In genomic region chr11:54751502-54751901, GRCm38 (mm10) we compare ENCODE assay signal across 13 mouse cellular contexts. TPM values are rescaled to one million over a fixed set of nuclear protein-coding genes. Genes with fewer than 3 reads are reported as not detected.
DNase-seq lines count a peak whose midpoint lies in the region; ATAC-seq and TF ChIP-seq lines count a peak whose summit lies in the region.
"Had no signal": no experiment of that assay in that cellular context is flagged by ENCODE, and none has a peak within 500 bp of the region (broad histone marks: within the 10 kb centered on the region; RNA-seq: fewer than 3 reads in every experiment).

No protein-coding gene starts in this region.

- H3K4me2 ChIP-seq in forebrain, embryonic 16.5 days (ENCODE audit: low read length), result no peak overlapping the region
- H3K4me2 ChIP-seq in forebrain, embryonic 12.5 days, result no peak overlapping the region
- H3K4me2 ChIP-seq in intestine, postnatal 0 days (replicated peaks; ENCODE audit: low read depth), result no peak overlapping the region
- H3K4me2 ChIP-seq: lung, embryonic 14.5 days had no signal

- TF ChIP-seq CTCF in left cerebral cortex, adult 2 months (IDR thresholded peaks at IDR 0.05), result no peak
- TF ChIP-seq CTCF in intestine, postnatal 0 days (IDR thresholded peaks at IDR 0.05; ENCODE audit: low read depth), result no peak

- H3K9ac ChIP-seq in forebrain, embryonic 16.5 days (replicated peaks; ENCODE audit: low read depth, low read length), result no peak overlapping the region
- no peak overlapping the region for H3K9ac ChIP-seq in forebrain, embryonic 12.5 days
- H3K9ac ChIP-seq in intestine, postnatal 0 days (ENCODE audit: low read depth, low read length), result no peak overlapping the region
- H3K9ac ChIP-seq: lung, embryonic 14.5 days had no signal

- H3K36me3 ChIP-seq in forebrain, embryonic 16.5 days (ENCODE audit: control insufficient read depth, insufficient read depth), result peaks cover 5% of the 10 kb centered on the region; the same call in 1 of the 2 replicates
- peaks cover 41% of the 10 kb centered on the region for H3K36me3 ChIP-seq in forebrain, embryonic 12.5 days (replicated peaks)
- peaks cover 15% of the 10 kb centered on the region for H3K36me3 ChIP-seq in intestine, postnatal 0 days (ENCODE audit: control insufficient read depth, insufficient read depth)

- peaks cover 23% of the 10 kb centered on the region for H3K4me1 ChIP-seq in forebrain, embryonic 16.5 days (replicated peaks; ENCODE audit: control insufficient read depth, insufficient read depth, low read length)
- peaks cover 35% of the 10 kb centered on the region for H3K4me1 ChIP-seq in forebrain, embryonic 12.5 days
- H3K4me1 ChIP-seq in intestine, postnatal 0 days (replicated peaks; ENCODE audit: control insufficient read depth, insufficient read depth, low read length), result no peaks in the 10 kb centered on the region

- intact Hi-C loops in left cerebral cortex, adult 2 months (cut with DNase I), result no loop called here

- no peaks in the 10 kb centered on the region for H3K9me3 ChIP-seq in forebrain, embryonic 16.5 days (ENCODE audit: control insufficient read depth, low read length)
- 0 out of 2 replicates have a peak, but pooled peaks cover 3% of the 10 kb centered on the region for H3K9me3 ChIP-seq in forebrain, embryonic 12.5 days
- no peaks in the 10 kb centered on the region for H3K9me3 ChIP-seq in intestine, postnatal 0 days (ENCODE audit: control insufficient read depth)
- H3K9me3 ChIP-seq: G1E had no signal

- no peaks in the 10 kb centered on the region for H3K27me3 ChIP-seq in forebrain, embryonic 16.5 days (replicated peaks; ENCODE audit: control insufficient read depth, insufficient read depth, low read length)
- no peaks in the 10 kb centered on the region for H3K27me3 ChIP-seq in forebrain, embryonic 12.5 days
- no peaks in the 10 kb centered on the region for H3K27me3 ChIP-seq in intestine, postnatal 0 days (replicated peaks; ENCODE audit: control insufficient read depth, insufficient read depth, low read length)

- peak overlapping the region; percentile 20; the same call in 1 of the 2 replicates for H3K27ac ChIP-seq in forebrain, embryonic 16.5 days (ENCODE audit: low read length)
- no peak overlapping the region for H3K27ac ChIP-seq in forebrain, embryonic 12.5 days
- peak overlapping the region; percentile 2; the same call in 1 of the 2 replicates for H3K27ac ChIP-seq in left cerebral cortex, adult 2 months
- no peak overlapping the region for H3K27ac ChIP-seq in intestine, postnatal 0 days (ENCODE audit: low read depth, low read length)

- ATAC-seq in forebrain, embryonic 16.5 days, result no peak
- ATAC-seq in forebrain, embryonic 12.5 days (ENCODE audit: low FRiP score), result no peak
- ATAC-seq in erythroblast, adult 5-6 weeks (replicated peaks; ENCODE audit: low FRiP score, poor library complexity, severe bottlenecking), result no peak
- no peak for ATAC-seq in intestine, postnatal 0 days

- H3K4me3 ChIP-seq in forebrain, embryonic 16.5 days (replicated peaks; ENCODE audit: low read length), result no peak overlapping the region
- H3K4me3 ChIP-seq in forebrain, embryonic 12.5 days (replicated peaks), result no peak overlapping the region
- H3K4me3 ChIP-seq in left cerebral cortex, adult 2 months, result no peak overlapping the region
- H3K4me3 ChIP-seq in intestine, postnatal 0 days (ENCODE audit: low read depth, low read length), result no peak overlapping the region

- DNase-seq in left cerebral cortex, adult 2 months (ENCODE audit: extremely low spot score in 1 of 2, low spot score in 2 of 2), result no peak
- DNase-seq in left cerebral cortex, adult 8-10 months (ENCODE audit: low spot score in 2 of 2), result no peak
- peak; percentile 52 for DNase-seq in adipocyte (ENCODE audit: low spot score)
- peak; percentile 61 to 65 for DNase-seq in heart, adult 9 months (ENCODE audit: low spot score in 2 of 2)
- DNase-seq: kidney, postnatal 10 days; liver; lung, embryonic 14.5 days; right cerebral cortex, adult 18-20 months had no signal

- WGBS in forebrain, embryonic 16.5 days, result 62% methylated on average over 4 of the region's 4 CpGs
- WGBS in forebrain, embryonic 12.5 days, result 86% methylated on average over 4 of the region's 4 CpGs
- WGBS in intestine, postnatal 0 days, result 83% methylated on average over 4 of the region's 4 CpGs

RNA-seq across cellular contexts. Expression of gene Cdc42se2, which starts 36.0 kb away (rescaled TPM):
- 184 and 205 TPM in 2 replicates for polyA plus RNA-seq in forebrain, embryonic 16.5 days (2015; fragmentation: Nextera tagmentation; extraction: Ambion mirVana)
- 228 and 237 TPM in 2 replicates for polyA plus RNA-seq in forebrain, embryonic 12.5 days (2016; fragmentation: Nextera tagmentation; extraction: Ambion mirVana)
- total RNA-seq in left cerebral cortex, adult 2 months (2021), result 100 to 1,000 TPM; 122 to 126 TPM
- 100 to 1,000 TPM; 112 to 138 (median 115) TPM for total RNA-seq in left cerebral cortex, adult 8-10 months (2022)
- total RNA-seq in erythroblast, adult 5-6 weeks (2015; ENCODE audit: low replicate concordance), result 7.9 and 22.7 TPM in 2 replicates
- 14.9 and 16.5 TPM in 2 replicates for total RNA-seq in erythroblast, adult 5-6 weeks (2017; ENCODE audit: low replicate concordance)
- 58.8 and 63.5 TPM in 2 replicates for polyA plus RNA-seq in intestine, postnatal 0 days (2015; fragmentation: Nextera tagmentation; extraction: Ambion mirVana)

Comparison
In these comparisons a context has a peak if more than half of its experiments do, and no peak if none do; other contexts are left out.
1. H3K27ac ChIP-seq: peak in forebrain, embryonic 16.5 days (single experiment) and left cerebral cortex, adult 2 months (single experiment); none in forebrain, embryonic 12.5 days (single experiment) and intestine, postnatal 0 days (single experiment).
2. DNase-seq: peak in adipocyte (single experiment) and heart, adult 9 months (2 of 2); none in left cerebral cortex, adult 2 months (0 of 2) and left cerebral cortex, adult 8-10 months (0 of 2).
3. RNA of gene Cdc42se2, which starts 36.0 kb away (total RNA-seq): 122 to 126 TPM in left cerebral cortex, adult 2 months and 112 to 138 TPM in left cerebral cortex, adult 8-10 months; 7.9 to 22.7 TPM in erythroblast, adult 5-6 weeks; every median in the first group is over 4 times any median in the second.